Mouse (Mus musculus) spleen, postnatal 4 days (tissue): ENCODE results near the gene Prelid3b.

Source experiments
- DNase-seq, 2 experiments: peaks; one replicate each; pipeline ENCODE4 v3.0.0; 2022; ENCODE audit warnings: low spot score in 2 of 2

Prelid3b gene

GRCm38 (mm10) chr2:174472818-174473549 is at the start of gene Prelid3b:
TSS of gene Prelid3b (minus strand) at chr2:174473081.
- DNase-seq = peak; percentile 100

- no peak for DNase-seq
These were observed 49.3 kb upstream of the Prelid3b start for GRCm38 (mm10) chr2:174522134-174522533.

- DNase-seq = no peak
These were observed 44.5 kb upstream of the Prelid3b start for GRCm38 (mm10) chr2:174517141-174518079.

- DNase-seq = no peak
These were observed 42.0 kb upstream of the Prelid3b start for GRCm38 (mm10) chr2:174514887-174515286.

GRCm38 (mm10) chr2:174513827-174514226 is 40.9 kb upstream of the Prelid3b start:
- DNase-seq = no peak

GRCm38 (mm10) chr2:174509825-174510224 is 36.9 kb upstream of the Prelid3b start:
- no peak for DNase-seq

- no peak for DNase-seq
These were observed 35.1 kb upstream of the Prelid3b start for GRCm38 (mm10) chr2:174507998-174508397.

- no peak for DNase-seq
These were observed 30.1 kb upstream of the Prelid3b start for GRCm38 (mm10) chr2:174502831-174503460.

- no peak for DNase-seq
These were observed 29.4 kb upstream of the Prelid3b start for GRCm38 (mm10) chr2:174502321-174502720.

- DNase-seq = no peak
These were observed 28.6 kb upstream of the Prelid3b start for GRCm38 (mm10) chr2:174501517-174501916.

GRCm38 (mm10) chr2:174500814-174501503 is 28.1 kb upstream of the Prelid3b start:
- DNase-seq = no peak

GRCm38 (mm10) chr2:174492858-174493257 is 20.0 kb upstream of the Prelid3b start:
- DNase-seq = no peak

- no peak for DNase-seq
These were observed 14.1 kb upstream of the Prelid3b start for GRCm38 (mm10) chr2:174487005-174487404.

GRCm38 (mm10) chr2:174478746-174479145 is 5.9 kb upstream of the Prelid3b start:
- no peak for DNase-seq

GRCm38 (mm10) chr2:174477543-174478319 is 4.8 kb upstream of the Prelid3b start:
- no peak for DNase-seq

- DNase-seq = no peak
These were observed 658 bp upstream of the Prelid3b start for GRCm38 (mm10) chr2:174473550-174473927.

- DNase-seq = no peak
These were observed 474 bp downstream of the Prelid3b start for GRCm38 (mm10) chr2:174472407-174472806.

- no peak for DNase-seq
These were observed 2.0 kb downstream of the Prelid3b start for GRCm38 (mm10) chr2:174470786-174471405.

GRCm38 (mm10) chr2:174470333-174470732 is 2.5 kb downstream of the Prelid3b start:
- no peak for DNase-seq

- DNase-seq = peak; percentile 94 to 97
These were observed 8.9 kb downstream of the Prelid3b start, which contains the start of gene Atp5e for GRCm38 (mm10) chr2:174463789-174464523. TSS of gene Atp5e (minus strand) at chr2:174464105.
